ENCODE assay signal across 8 mouse cellular contexts in genomic region chr11:117199282-117200175, GRCm38 (mm10). TPM values are rescaled to one million over a fixed set of nuclear protein-coding genes. Genes with fewer than 3 reads are reported as not detected.
DNase-seq lines count a peak whose midpoint lies in the region; ATAC-seq and TF ChIP-seq lines count a peak whose summit lies in the region.

TSS of gene Sept9 (plus strand) at chr11:117199661.

- no peak for DNase-seq in MEL (ENCODE audit: low read depth, low spot score)
- no peak for DNase-seq in gastrocnemius, postnatal 4 days (ENCODE audit: low spot score in 2 of 2)
- DNase-seq in thymus, postnatal 36 days: peak; percentile 61 to 76

- peaks cover 0 to 2% of the 10 kb centered on the region in 2 experiments; a peak in 1 of 4 replicates for H3K4me1 ChIP-seq in MEL (ENCODE audit: control insufficient read depth in 1 of 2, insufficient read depth in 2 of 2, low read length in 2 of 2)
- H3K4me1 ChIP-seq in bone marrow macrophage, adult 2 months (ENCODE audit: control insufficient read depth, insufficient read depth, low read length): peaks cover 54% of the 10 kb centered on the region
- peaks cover 21% of the 10 kb centered on the region for H3K4me1 ChIP-seq in intestine, embryonic 15.5 days (replicated peaks)
- H3K4me1 ChIP-seq in limb, embryonic 13.5 days: peaks cover 44% of the 10 kb centered on the region
- H3K4me1 ChIP-seq in midbrain, embryonic 12.5 days: peaks cover 10% of the 10 kb centered on the region

- peaks cover 0 to 13% of the 10 kb centered on the region in 2 experiments; a peak in 3 of 4 replicates for H3K27me3 ChIP-seq in MEL (ENCODE audit: control insufficient read depth in 1 of 2, insufficient read depth in 2 of 2, low read length in 2 of 2)
- 0 out of 2 replicates have a peak, but pooled peaks cover 13% of the 10 kb centered on the region for H3K27me3 ChIP-seq in intestine, embryonic 15.5 days (replicated peaks)
- H3K27me3 ChIP-seq in limb, embryonic 13.5 days: peaks cover 24% of the 10 kb centered on the region
- peaks cover 73% of the 10 kb centered on the region for H3K27me3 ChIP-seq in midbrain, embryonic 12.5 days

- no peak for TF ChIP-seq EP300 in MEL (IDR thresholded peaks at IDR 0.05; ENCODE audit: low read depth in 1 of 2, low read length in 2 of 2)

- peak within 1 kb of the TSS; percentile 86 for H3K4me2 ChIP-seq in intestine, embryonic 15.5 days (replicated peaks)
- peak within 1 kb of the TSS; percentile 96 for H3K4me2 ChIP-seq in limb, embryonic 13.5 days (replicated peaks)
- peak within 1 kb of the TSS; percentile 67 for H3K4me2 ChIP-seq in midbrain, embryonic 12.5 days (replicated peaks)

- no peak within 1 kb of the TSS for H3K27ac ChIP-seq in MEL (ENCODE audit: control insufficient read depth, low read depth, low read length)
- H3K27ac ChIP-seq in bone marrow macrophage, adult 2 months (ENCODE audit: insufficient read depth, low read depth, low read length): peak within 1 kb of the TSS; percentile 25; the same call in 1 of the 2 replicates
- H3K27ac ChIP-seq in intestine, embryonic 15.5 days: peak within 1 kb of the TSS; percentile 54; the same call in 1 of the 2 replicates
- no peak within 1 kb of the TSS; the same call in 1 of the 2 replicates for H3K27ac ChIP-seq in limb, embryonic 13.5 days
- H3K27ac ChIP-seq in midbrain, embryonic 12.5 days (replicated peaks): no peak within 1 kb of the TSS

- under 1% methylated on average over 69 of the region's 70 CpGs for WGBS in intestine, embryonic 15.5 days
- 1% methylated on average over 64 of the region's 70 CpGs for WGBS in limb, embryonic 13.5 days
- under 1% methylated on average over 68 of the region's 70 CpGs for WGBS in midbrain, embryonic 12.5 days

- no peak for TF ChIP-seq POLR2A in MEL (IDR thresholded peaks at IDR 0.05; ENCODE audit: control insufficient read depth in 1 of 2, insufficient read depth in 1 of 2, low read depth in 1 of 2, low read length in 2 of 2, poor library complexity in 1 of 2)
- TF ChIP-seq POLR2A in bone marrow macrophage, adult 2 months (IDR thresholded peaks at IDR 0.05; ENCODE audit: borderline replicate concordance, low read depth, low read length): no peak

- no peaks in the 10 kb centered on the region for H3K9me3 ChIP-seq in MEL (replicated peaks; ENCODE audit: insufficient read depth, low read length)
- H3K9me3 ChIP-seq in intestine, embryonic 15.5 days: no peaks in the 10 kb centered on the region
- H3K9me3 ChIP-seq in limb, embryonic 13.5 days: no peaks in the 10 kb centered on the region
- H3K9me3 ChIP-seq in midbrain, embryonic 12.5 days: no peaks in the 10 kb centered on the region

- ATAC-seq in intestine, embryonic 15.5 days: peak; percentile 78
- 0 out of 2 replicates have a peak, but pooled peaks have one; percentile 19 for ATAC-seq in limb, embryonic 13.5 days (ENCODE audit: low FRiP score, low read depth)
- no peak for ATAC-seq in midbrain, embryonic 12.5 days (ENCODE audit: low FRiP score, low read depth)
- ATAC-seq in frontal cortex, adult (ENCODE audit: low TSS enrichment): no peak

- H3K9ac ChIP-seq in MEL (ENCODE audit: control insufficient read depth, low read depth, low read length, poor library complexity, severe bottlenecking): no peak within 1 kb of the TSS
- peak within 1 kb of the TSS; percentile 56 for H3K9ac ChIP-seq in intestine, embryonic 15.5 days
- peak within 1 kb of the TSS; percentile 58 for H3K9ac ChIP-seq in limb, embryonic 13.5 days
- H3K9ac ChIP-seq in midbrain, embryonic 12.5 days (replicated peaks): peak within 1 kb of the TSS; percentile 37

- no peak within 1 kb of the TSS for H3K4me3 ChIP-seq in MEL (ENCODE audit: control insufficient read depth in 1 of 2, insufficient read depth in 1 of 2, low read depth in 2 of 2, low read length in 2 of 2)
- peak within 1 kb of the TSS; percentile 34 for H3K4me3 ChIP-seq in bone marrow macrophage, adult 2 months (ENCODE audit: insufficient read depth, low read length)
- peak within 1 kb of the TSS; percentile 57 for H3K4me3 ChIP-seq in intestine, embryonic 15.5 days (replicated peaks)
- peak within 1 kb of the TSS; percentile 54 for H3K4me3 ChIP-seq in limb, embryonic 13.5 days
- peak within 1 kb of the TSS; percentile 42 for H3K4me3 ChIP-seq in midbrain, embryonic 12.5 days

- H3K79me2 ChIP-seq in MEL (ENCODE audit: control insufficient read depth, insufficient read depth, low read length, poor library complexity): no peaks in the 10 kb centered on the region

- no peaks in the 10 kb centered on the region for H3K36me3 ChIP-seq in MEL (ENCODE audit: control insufficient read depth in 1 of 2, insufficient read depth in 2 of 2, low read length in 2 of 2)
- no peaks in the 10 kb centered on the region for H3K36me3 ChIP-seq in intestine, embryonic 15.5 days
- H3K36me3 ChIP-seq in limb, embryonic 13.5 days: no peaks in the 10 kb centered on the region
- H3K36me3 ChIP-seq in midbrain, embryonic 12.5 days: no peaks in the 10 kb centered on the region

- TF ChIP-seq CTCF in MEL (IDR thresholded peaks at IDR 0.05 in 2 of 3, conservative IDR thresholded peaks at IDR 0.05 in 1 of 3; ENCODE audit: control insufficient read depth in 1 of 3, insufficient read depth in 1 of 3, low read depth in 2 of 3, low read length in 3 of 3, poor library complexity in 1 of 3, severe bottlenecking in 1 of 3): no peak
- no peak for TF ChIP-seq CTCF in bone marrow macrophage, adult 2 months (IDR thresholded peaks at IDR 0.05; ENCODE audit: low read depth, low read length)

- TF ChIP-seq RAD21 in MEL (IDR thresholded peaks at IDR 0.05; ENCODE audit: low read depth, low read length): no peak

TF ChIP-seq in MEL, 35 proteins besides CTCF, POLR2A, EP300 and RAD21:
- TF ChIP-seq MAFK (IDR thresholded peaks at IDR 0.05; ENCODE audit: borderline replicate concordance, low read depth, low read length) (no peak), CHD1 (IDR thresholded peaks at IDR 0.05; ENCODE audit: low read depth, low read length) (no peak), ZKSCAN1 (IDR thresholded peaks at IDR 0.05; ENCODE audit: low read depth, low read length) (no peak), ZC3H11A (IDR thresholded peaks at IDR 0.05; ENCODE audit: low read depth, low read length) (no peak), USF1 (IDR thresholded peaks at IDR 0.05; ENCODE audit: low read depth, low read length) (no peak), NRF1 (IDR thresholded peaks at IDR 0.05; ENCODE audit: insufficient read depth, low read depth, low read length, poor library complexity, severe bottlenecking) (no peak), POLR2AphosphoS5 (IDR thresholded peaks at IDR 0.05; ENCODE audit: borderline replicate concordance, low read depth, low read length) (no peak), HCFC1 (IDR thresholded peaks at IDR 0.05; ENCODE audit: low read depth, low read length) (no peak), RCOR1 (IDR thresholded peaks at IDR 0.05; ENCODE audit: low read depth, low read length) (no peak), TCF12 (IDR thresholded peaks at IDR 0.05; ENCODE audit: low read depth, low read length) (no peak), MEF2A (IDR thresholded peaks at IDR 0.05; ENCODE audit: extremely low read depth, insufficient replicate concordance, low read depth, low read length, poor library complexity, severe bottlenecking) (no peak), E2F4 (IDR thresholded peaks at IDR 0.05; ENCODE audit: borderline replicate concordance, low read depth, low read length) (no peak), MAX (IDR thresholded peaks at IDR 0.05; ENCODE audit: low read length) (no peak), SIN3A (IDR thresholded peaks at IDR 0.05; ENCODE audit: low read length) (no peak), UBTF (IDR thresholded peaks at IDR 0.05; ENCODE audit: borderline replicate concordance, insufficient read depth, low read depth, low read length) (no peak), POLR2AphosphoS2 (IDR thresholded peaks at IDR 0.05; ENCODE audit: low read length) (no peak), TBP (IDR thresholded peaks at IDR 0.05; ENCODE audit: low read depth, low read length) (no peak), JUND (IDR thresholded peaks at IDR 0.05; ENCODE audit: low read depth, low read length) (no peak)

RNA-seq across cellular contexts. Expression of gene Sept9, which starts in this region (rescaled TPM):
- total RNA-seq in MEL (2012; rRNA removed): 163 and 205 TPM in 2 replicates
- 100 to 1,000 TPM in 1 of 2 experiments, 10 to 100 TPM in 1; 49.7 to 196 TPM for polyA plus RNA-seq in MEL (2012; ENCODE audit: insufficient read depth in 1 of 2, insufficient read length in 2 of 2, low read depth in 1 of 2, low replicate concordance in 2 of 2, missing spikeins in 1 of 2)
- 90.9 and 123 TPM in 2 replicates for polyA plus RNA-seq in bone marrow macrophage, adult 2 months (2012; ENCODE audit: insufficient read depth, insufficient read length, missing spikeins)
- total RNA-seq in gastrocnemius, postnatal 4 days (2021): 10 to 100 TPM; 75.1 to 78.9 TPM
- 166 and 167 TPM in 2 replicates for polyA plus RNA-seq in intestine, embryonic 15.5 days (2015; fragmentation: Nextera tagmentation; extraction: Ambion mirVana)
- polyA plus RNA-seq in limb, embryonic 13.5 days (2015; fragmentation: Nextera tagmentation; extraction: Ambion mirVana): 170 and 179 TPM in 2 replicates
- polyA plus RNA-seq in midbrain, embryonic 12.5 days (2016; fragmentation: Nextera tagmentation; extraction: Ambion mirVana): 162 and 176 TPM in 2 replicates

Comparison
In these comparisons a context has a peak if more than half of its experiments do, and no peak if none do; other contexts are left out.
1. DNase-seq: peak in thymus, postnatal 36 days (2 of 2); none in MEL (single experiment) and gastrocnemius, postnatal 4 days (0 of 2).
2. H3K27ac ChIP-seq: peak in bone marrow macrophage, adult 2 months (single experiment) and intestine, embryonic 15.5 days (single experiment); none in MEL (single experiment), limb, embryonic 13.5 days (single experiment) and midbrain, embryonic 12.5 days (single experiment).
3. H3K4me3 ChIP-seq: peak in bone marrow macrophage, adult 2 months (single experiment), intestine, embryonic 15.5 days (single experiment), limb, embryonic 13.5 days (single experiment) and midbrain, embryonic 12.5 days (single experiment); none in MEL (0 of 2).
4. ATAC-seq: peak in intestine, embryonic 15.5 days (single experiment) and limb, embryonic 13.5 days (single experiment); none in midbrain, embryonic 12.5 days (single experiment) and frontal cortex, adult (single experiment).
5. Peak in every context shown above with its lines, with median percentiles within 50 percentile points of each other: H3K4me2 ChIP-seq.